Mouse (Mus musculus) midbrain, embryonic 16.5 days (tissue): ENCODE data around the gene 9930021J03Rik. TPM values are rescaled to one million over a fixed set of nuclear protein-coding genes. Genes with fewer than 3 reads are reported as not detected.

Source experiments
- ATAC-seq: fragments of 200-750 bp; cut with Nextera tagmentation; 2 replicates; pipeline ENCODE4 v1.8.0; 2017; ENCODE audit warnings: moderate TSS enrichment
- H3K27ac ChIP-seq: fragments of 300-500 bp; sonication (generic); 2 replicates; pipeline ENCODE4 v1.5.1; 2014; ENCODE audit warnings: mild to moderate bottlenecking, low read length, mixed read lengths
- H3K27me3 ChIP-seq: fragments of 300-500 bp; sonication (generic); 2 replicates; pipeline ENCODE4 v1.6.1; 2014; ENCODE audit warnings: low read depth, low read length, mixed read lengths; ENCODE audit not compliant: control insufficient read depth, insufficient read depth
- H3K36me3 ChIP-seq: fragments of 300-500 bp; sonication (generic); 2 replicates; pipeline ENCODE4 v1.6.1; 2014; ENCODE audit warnings: mild to moderate bottlenecking, low read length, moderate library complexity, mixed read lengths; ENCODE audit not compliant: control insufficient read depth, insufficient read depth
- H3K4me1 ChIP-seq: fragments of 300-500 bp; sonication (generic); 2 replicates; pipeline ENCODE4 v1.6.1; 2014; ENCODE audit warnings: mild to moderate bottlenecking, low read length, mixed read lengths; ENCODE audit not compliant: control insufficient read depth, insufficient read depth
- H3K4me2 ChIP-seq: fragments of 300-500 bp; sonication (generic); 2 replicates; pipeline ENCODE4 v1.6.1; 2014; ENCODE audit warnings: mild to moderate bottlenecking, low read length, mixed read lengths
- H3K4me3 ChIP-seq: fragments of 300-500 bp; sonication (generic); 2 replicates; pipeline ENCODE4 v1.5.1; 2014; ENCODE audit warnings: low read depth, mild to moderate bottlenecking, low read length, moderate library complexity, mixed read lengths
- H3K9ac ChIP-seq: fragments of 300-500 bp; sonication (generic); 2 replicates; pipeline ENCODE4 v1.6.1; 2014; ENCODE audit warnings: low read depth, low read length, mixed read lengths
- H3K9me3 ChIP-seq: fragments of 300-500 bp; sonication (generic); replicated peaks from 2 replicates; pipeline ENCODE4 v1.6.1; 2014; ENCODE audit warnings: mild to moderate bottlenecking, low read length, mixed read lengths; ENCODE audit not compliant: control insufficient read depth, poor library complexity, severe bottlenecking
- WGBS: fragments of 180-500 bp; shearing (Covaris S2); extraction: QIAGEN DNeasy Blood & Tissue Kit; methylation state at CpG from one replicate; pipeline ENCODE4 v1.1.7; 2014; 5-methylcytosine and 5-hydroxymethylcytosine counted together
- polyA plus RNA-seq: library from polyadenylated mRNA; unstranded; fragments of >200 nt; fragmentation: Nextera tagmentation; extraction: Ambion mirVana; gene quantifications from 2 replicates; pipeline ENCODE4 v1.2.1, GENCODE M21; 2015

The 9930021J03Rik gene
- polyA plus RNA-seq, 1 experiment from 2014 or later, result 6.5 TPM

DNA sequence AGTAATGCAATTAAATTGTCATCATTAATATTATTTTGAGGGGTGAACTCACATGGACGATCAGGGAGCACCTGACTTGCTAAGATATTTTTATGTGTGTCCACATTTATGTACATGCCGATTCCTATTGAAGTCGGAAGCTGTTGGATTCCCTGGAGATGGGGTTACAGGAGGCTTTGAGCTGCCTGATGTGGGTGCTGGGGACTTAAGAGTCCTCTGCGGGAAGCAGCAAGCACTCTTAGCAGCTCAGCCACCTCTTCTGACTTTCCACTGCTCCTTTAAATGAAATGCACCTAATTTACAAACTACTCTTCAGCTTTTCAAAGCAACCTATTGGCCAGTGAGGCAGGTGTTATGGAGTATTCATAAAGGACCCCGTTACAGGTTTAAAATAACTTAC is 97.3 kb downstream of the 9930021J03Rik start:
- H3K4me2 ChIP-seq, result peak overlapping the region; percentile 28; the same call in 1 of the 2 replicates
- no peak overlapping the region for H3K4me3 ChIP-seq
- no peak for ATAC-seq
- no peaks in the 10 kb centered on the region for H3K4me1 ChIP-seq
- no peak overlapping the region for H3K9ac ChIP-seq
- H3K27ac ChIP-seq, result no peak overlapping the region
- WGBS, result 68% methylated on average over 5 of the region's 5 CpGs
- H3K9me3 ChIP-seq, result no peaks in the 10 kb centered on the region
- H3K36me3 ChIP-seq, result no peaks in the 10 kb centered on the region
- H3K27me3 ChIP-seq, result no peaks in the 10 kb centered on the region

DNA sequence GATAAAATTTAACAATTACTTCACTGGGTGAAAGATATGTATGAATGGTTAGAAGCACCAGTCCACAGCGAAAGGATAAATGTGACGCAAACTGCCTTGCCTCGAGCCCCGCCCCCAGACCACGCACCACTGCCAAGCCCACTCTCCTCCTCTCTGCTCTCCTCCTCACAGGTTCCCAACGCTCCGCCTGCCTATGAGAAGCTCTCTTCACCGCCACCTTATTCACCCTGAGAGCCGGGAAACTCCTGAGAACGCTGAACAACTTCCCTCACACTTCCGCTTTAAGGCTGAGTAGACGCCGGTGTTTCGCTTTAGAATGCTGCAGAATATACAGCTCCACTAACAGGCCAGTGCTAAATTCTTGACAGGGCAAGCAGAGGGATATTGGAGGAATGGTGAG is 97.8 kb downstream of the 9930021J03Rik start:
- 65% methylated on average over 14 of the region's 14 CpGs for WGBS
- no peaks in the 10 kb centered on the region for H3K27me3 ChIP-seq
- H3K27ac ChIP-seq, result no peak overlapping the region
- H3K9me3 ChIP-seq, result no peaks in the 10 kb centered on the region
- H3K4me2 ChIP-seq, result peak overlapping the region; percentile 28; the same call in 1 of the 2 replicates
- no peak overlapping the region for H3K9ac ChIP-seq
- ATAC-seq, result no peak
- no peaks in the 10 kb centered on the region for H3K36me3 ChIP-seq
- H3K4me3 ChIP-seq, result no peak overlapping the region
- H3K4me1 ChIP-seq, result no peaks in the 10 kb centered on the region

DNA sequence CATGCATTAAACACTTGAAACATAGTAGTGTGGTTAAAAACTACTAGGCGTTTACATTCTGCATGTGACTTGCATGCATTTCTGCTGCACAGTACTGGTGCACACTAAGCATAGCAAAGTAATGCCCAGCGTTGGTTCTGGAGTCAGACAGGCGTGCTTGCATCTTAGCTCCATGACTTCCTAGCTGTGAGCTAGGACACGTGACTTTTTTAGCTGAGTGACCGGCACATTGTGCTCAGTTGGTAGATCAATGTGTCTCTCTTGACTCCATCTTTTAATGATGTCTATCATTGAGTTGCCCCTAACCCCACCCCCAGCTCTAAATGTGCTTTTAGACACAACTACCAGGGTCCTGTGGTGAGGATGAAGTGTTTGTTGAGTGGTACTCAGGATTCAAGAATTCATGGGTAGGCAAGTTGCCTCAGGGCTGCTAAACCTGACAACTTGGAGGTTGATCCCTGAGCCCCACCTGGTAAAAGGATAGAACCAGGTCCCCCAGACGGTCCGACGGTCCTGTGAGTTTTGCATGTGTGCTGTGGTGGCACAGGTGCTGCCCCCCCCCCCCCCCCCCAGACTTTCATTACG is 98.4 kb downstream of the 9930021J03Rik start:
- ATAC-seq, result no peak
- Histone ChIP-seq H3K9me3 (no peaks in the 10 kb centered on the region), H3K27ac (no peak overlapping the region), H3K27me3 (no peaks in the 10 kb centered on the region), H3K4me2 (no peak overlapping the region), H3K4me3 (no peak overlapping the region), H3K4me1 (no peaks in the 10 kb centered on the region), H3K36me3 (no peaks in the 10 kb centered on the region), H3K9ac (no peak overlapping the region)
- 91% methylated on average over 9 of the region's 9 CpGs for WGBS

DNA sequence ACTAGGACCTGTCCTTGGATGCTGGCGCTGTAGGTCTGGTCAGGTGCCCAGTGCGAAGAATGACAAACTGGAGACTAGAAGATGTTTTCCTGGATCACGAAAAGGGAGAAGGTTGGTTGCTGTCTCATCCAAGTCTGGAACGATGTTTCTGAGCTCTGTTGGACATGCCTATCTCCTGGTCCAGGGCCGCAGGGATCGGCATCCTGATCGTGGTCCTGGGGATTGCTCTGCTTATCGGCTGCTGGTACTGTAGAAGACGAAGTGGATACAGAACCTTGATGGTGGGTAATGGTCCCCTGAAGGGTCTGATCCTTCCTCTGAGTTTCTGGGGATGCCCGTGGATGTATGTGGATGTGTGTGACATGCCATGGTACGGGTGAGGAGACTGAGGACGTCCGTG is 101.4 kb downstream of the 9930021J03Rik start:
- Histone ChIP-seq H3K9me3 (no peaks in the 10 kb centered on the region), H3K9ac (no peak overlapping the region), H3K4me3 (no peak overlapping the region), H3K27me3 (no peaks in the 10 kb centered on the region), H3K27ac (no peak overlapping the region), H3K4me2 (no peak overlapping the region), H3K36me3 (no peaks in the 10 kb centered on the region), H3K4me1 (no peaks in the 10 kb centered on the region)
- 98% methylated on average over 13 of the region's 13 CpGs for WGBS
- ATAC-seq, result no peak

DNA sequence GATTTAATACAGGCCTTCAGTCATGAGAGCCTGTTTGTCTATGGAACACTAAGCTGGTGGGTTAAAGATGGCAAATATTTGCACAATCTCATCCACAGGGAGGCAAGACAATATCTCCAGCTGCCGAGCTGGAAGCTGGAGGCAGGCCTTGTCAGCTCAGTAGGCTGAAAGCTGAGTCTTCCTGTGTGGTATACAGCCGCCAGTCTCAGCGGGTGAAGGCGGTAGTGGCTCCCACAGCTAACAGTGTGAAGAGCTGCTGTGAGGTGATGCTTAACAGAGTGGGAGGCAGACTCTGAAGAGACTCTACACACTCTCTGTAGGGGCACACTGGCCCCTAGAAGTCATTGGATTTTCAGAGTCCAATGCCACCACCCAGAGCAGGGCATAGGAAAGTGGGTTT is 104.1 kb downstream of the 9930021J03Rik start:
- Histone ChIP-seq H3K4me1 (no peaks in the 10 kb centered on the region), H3K9ac (no peak overlapping the region), H3K4me3 (no peak overlapping the region), H3K27me3 (no peaks in the 10 kb centered on the region), H3K4me2 (no peak overlapping the region), H3K36me3 (no peaks in the 10 kb centered on the region), H3K9me3 (no peaks in the 10 kb centered on the region), H3K27ac (no peak overlapping the region)
- 73% methylated on average over 4 of the region's 4 CpGs for WGBS
- no peak for ATAC-seq

DNA sequence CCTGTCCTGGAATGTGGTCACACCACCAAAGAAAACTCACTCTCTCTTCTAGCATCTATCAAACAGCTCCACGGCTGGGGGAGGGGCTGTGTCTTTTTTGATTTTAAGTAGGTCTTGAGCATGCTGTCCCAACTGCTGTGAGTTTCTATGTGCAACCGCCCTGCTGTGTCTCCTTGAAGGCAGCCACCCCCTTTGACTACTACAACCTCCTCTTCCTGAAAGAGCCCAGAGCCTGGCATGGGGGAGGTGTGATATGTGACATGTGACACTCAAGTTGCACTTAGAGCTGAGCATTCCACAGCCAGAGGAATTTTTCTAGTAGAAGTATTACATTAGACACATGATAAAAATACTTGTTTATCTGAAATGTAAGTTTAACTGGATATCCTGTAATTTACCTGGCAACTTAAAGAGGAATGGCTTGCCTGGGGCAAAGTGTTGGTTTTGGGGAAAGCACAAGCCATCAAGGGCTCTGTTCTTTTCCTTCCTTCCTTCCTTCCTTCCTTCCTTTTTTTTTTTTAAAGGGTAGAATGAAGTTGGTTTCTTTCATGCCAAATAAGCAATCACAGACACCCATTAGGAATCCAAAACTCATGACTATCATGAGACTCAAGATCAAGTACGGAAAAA is 108.4 kb downstream of the 9930021J03Rik start, which contains the start of gene Mlana:
Gene Mlana (plus strand): TSS at position 580 of the 630 bp plus-strand sequence.
- H3K9me3 ChIP-seq, result no peaks in the 10 kb centered on the region
- H3K4me3 ChIP-seq, result no peak within 1 kb of the TSS
- no peaks in the 10 kb centered on the region for H3K27me3 ChIP-seq
- H3K27ac ChIP-seq, result no peak within 1 kb of the TSS
- WGBS, result 53% methylated on average over 3 of the region's 3 CpGs
- H3K36me3 ChIP-seq, result no peaks in the 10 kb centered on the region
- ATAC-seq, result no peak
- no peak within 1 kb of the TSS for H3K9ac ChIP-seq
- H3K4me1 ChIP-seq, result no peaks in the 10 kb centered on the region
- no peak within 1 kb of the TSS for H3K4me2 ChIP-seq

DNA sequence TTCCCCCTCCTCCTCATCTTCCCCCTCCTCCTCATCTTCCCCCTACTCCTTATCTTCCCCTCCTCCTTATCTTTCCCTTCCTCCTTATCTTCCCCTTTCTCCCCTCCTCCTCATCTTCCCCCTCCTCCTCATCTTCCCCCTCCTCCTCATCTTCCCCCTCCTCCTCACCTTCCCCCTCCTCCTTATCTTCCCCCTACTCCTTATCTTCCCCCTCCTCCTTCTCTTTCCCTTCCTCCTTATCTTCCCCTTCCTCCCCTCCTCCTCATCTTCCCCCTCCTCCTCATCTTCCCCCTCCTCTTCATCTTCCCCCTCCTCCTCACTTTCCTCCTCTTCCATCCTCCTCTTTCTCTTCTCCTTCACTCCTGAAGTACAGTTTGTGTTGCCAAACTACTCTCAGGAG is 108.9 kb downstream of the 9930021J03Rik start:
- no peak for ATAC-seq
- no peak overlapping the region for H3K27ac ChIP-seq
- H3K4me1 ChIP-seq, result no peaks in the 10 kb centered on the region

DNA sequence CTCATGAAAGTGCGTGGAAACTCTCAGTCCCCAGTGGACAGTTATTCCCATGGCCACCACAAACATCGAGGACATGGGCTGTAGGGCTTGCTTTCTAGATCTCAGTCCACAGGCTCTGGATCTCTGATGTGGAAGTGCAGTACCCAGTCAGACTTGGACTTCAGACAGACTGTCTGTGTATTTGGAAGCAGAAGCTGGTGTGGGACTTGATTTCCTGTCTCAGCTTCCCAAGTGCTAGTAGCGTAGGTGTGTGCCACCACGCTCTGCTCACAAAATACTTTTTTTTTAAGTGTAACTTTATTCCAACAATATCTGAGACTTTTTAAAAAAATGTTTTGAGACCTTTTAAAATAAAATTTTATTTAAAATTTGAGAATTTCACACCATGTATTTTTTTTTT is 109.5 kb downstream of the 9930021J03Rik start:
- 99% methylated on average over 4 of the region's 4 CpGs for WGBS
- Histone ChIP-seq H3K4me3 (no peak overlapping the region), H3K9me3 (no peaks in the 10 kb centered on the region), H3K27ac (no peak overlapping the region), H3K36me3 (no peaks in the 10 kb centered on the region), H3K27me3 (no peaks in the 10 kb centered on the region), H3K4me1 (no peaks in the 10 kb centered on the region), H3K9ac (no peak overlapping the region), H3K4me2 (no peak overlapping the region)
- no peak for ATAC-seq

More for the DNA sequence above, 108.9 kb downstream of the 9930021J03Rik start:
- no peaks in the 10 kb centered on the region for H3K9me3 ChIP-seq
- H3K4me2 ChIP-seq, result no peak overlapping the region
- no peaks in the 10 kb centered on the region for H3K36me3 ChIP-seq
- no peak overlapping the region for H3K9ac ChIP-seq
- no peak overlapping the region for H3K4me3 ChIP-seq
- H3K27me3 ChIP-seq, result no peaks in the 10 kb centered on the region

DNA sequence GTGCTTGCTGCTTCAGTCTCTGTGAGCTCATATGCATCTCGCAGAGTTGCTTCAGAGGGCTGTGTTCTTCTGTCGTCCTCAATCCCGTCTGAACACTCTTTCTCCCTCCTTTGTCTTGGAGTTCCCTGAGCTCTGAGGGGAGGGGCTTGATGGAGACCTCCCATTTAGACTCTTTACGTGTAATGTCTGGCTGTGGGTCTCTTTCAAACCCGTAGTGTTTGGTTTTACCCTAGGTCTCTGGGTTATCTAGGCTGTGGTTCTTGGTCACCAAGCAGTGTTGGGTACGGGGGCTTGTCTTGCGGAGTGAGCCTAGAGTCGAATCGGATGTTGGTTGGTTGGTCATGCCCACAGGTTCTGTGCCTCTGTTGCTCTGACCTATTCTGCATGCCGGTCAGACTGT is 110.7 kb downstream of the 9930021J03Rik start:
- Histone ChIP-seq H3K4me2 (no peak overlapping the region), H3K9me3 (no peaks in the 10 kb centered on the region), H3K4me3 (no peak overlapping the region), H3K27ac (no peak overlapping the region), H3K27me3 (no peaks in the 10 kb centered on the region), H3K4me1 (no peaks in the 10 kb centered on the region), H3K9ac (no peak overlapping the region), H3K36me3 (no peaks in the 10 kb centered on the region)
- ATAC-seq, result no peak
- 87% methylated on average over 10 of the region's 10 CpGs for WGBS
